Mouse (Mus musculus) myocyte (in vitro differentiated cells): ENCODE results near the gene Kidins220.

Experiments
- CEBPB ChIP-seq: IDR thresholded peaks from 2 replicates; pipeline ENCODE4 v1.6.1; 2011; ENCODE audit warnings: mild to moderate bottlenecking, moderate library complexity; ENCODE audit not compliant: poor library complexity, insufficient read depth, severe bottlenecking
- E2F4 ChIP-seq: IDR thresholded peaks from one replicate; pipeline ENCODE4 v1.6.1; 2011; ENCODE audit warnings: mild to moderate bottlenecking, control low read depth, moderate library complexity; ENCODE audit not compliant: insufficient read depth
- MAX ChIP-seq: IDR thresholded peaks from one replicate; pipeline ENCODE4 v1.6.1; 2011; ENCODE audit warnings: low read depth, mild to moderate bottlenecking, control low read depth
- MYOD1 ChIP-seq, 3 experiments: IDR thresholded peaks; one replicate each; pipeline ENCODE4 v1.6.1; 2011; ENCODE audit warnings: control low read depth in 2 of 3, low read depth in 2 of 3, mild to moderate bottlenecking in 2 of 3, moderate library complexity in 1 of 3; ENCODE audit not compliant: insufficient read length in 2 of 3, control insufficient read depth in 1 of 3
- MYOG ChIP-seq, 3 experiments: IDR thresholded peaks; one replicate each; pipeline ENCODE4 v1.6.1; 2011; ENCODE audit warnings: control low read depth in 2 of 3, low read depth in 2 of 3, mild to moderate bottlenecking in 2 of 3; ENCODE audit not compliant: insufficient read length in 2 of 3, control insufficient read depth in 1 of 3, insufficient read depth in 1 of 3
- POLR2A ChIP-seq: IDR thresholded peaks from one replicate; pipeline ENCODE4 v1.6.1; 2011; ENCODE audit warnings: low read depth, mild to moderate bottlenecking, control low read depth, moderate library complexity; ENCODE audit not compliant: insufficient read length
- POLR2AphosphoS2 ChIP-seq: IDR thresholded peaks from one replicate; pipeline ENCODE4 v1.6.1; 2011; ENCODE audit warnings: low read depth, control low read depth; ENCODE audit not compliant: insufficient read length
- SRF ChIP-seq: IDR thresholded peaks from one replicate; pipeline ENCODE4 v1.6.1; 2011; ENCODE audit warnings: low read depth; ENCODE audit not compliant: control insufficient read depth, insufficient read length
- TCF12 ChIP-seq: IDR thresholded peaks from one replicate; pipeline ENCODE4 v1.6.1; 2011; ENCODE audit warnings: mild to moderate bottlenecking, control low read depth; ENCODE audit not compliant: poor library complexity, insufficient read depth, severe bottlenecking
- USF1 ChIP-seq: IDR thresholded peaks from one replicate; pipeline ENCODE4 v1.6.1; 2011; ENCODE audit warnings: low read depth, mild to moderate bottlenecking, control low read depth, moderate library complexity

- TF ChIP-seq POLR2A (no peak), TCF12 (no peak), CEBPB (no peak), USF1 (no peak), POLR2AphosphoS2 (no peak), SRF (no peak), MAX (no peak), E2F4 (no peak), MYOG (IDR thresholded peaks at IDR 0.05; ENCODE audit: control insufficient read depth in 1 of 3, insufficient read depth in 1 of 3, insufficient read length in 2 of 3, low read depth in 2 of 3) (no peak), MYOD1 (IDR thresholded peaks at IDR 0.05; ENCODE audit: control insufficient read depth in 1 of 3, insufficient read length in 2 of 3, low read depth in 2 of 3) (no peak)
Observed at GRCm38 (mm10) chr12:25110682-25111078, 136.0 kb downstream of the Kidins220 start.
